Mouse (Mus musculus): ENCODE data around the gene Itpr2.

GRCm38 (mm10) chr6:146404156-146404555 is 97.9 kb downstream of the Itpr2 start:
- TF ChIP-seq CTCF (IDR thresholded peaks at IDR 0.05; ENCODE audit: low read depth, low read length) (no peak), POLR2A (IDR thresholded peaks at IDR 0.05; ENCODE audit: insufficient read depth, low read length) (no peak)
